Mouse (Mus musculus) spleen, postnatal 36 days (tissue): ENCODE results near the gene Olfr668.
"Not testable (repeated sequence)": the region's sequence is repeated elsewhere in the genome, so short reads cannot be mapped to it uniquely, and the experiment has no call there.

Experiments used
- DNase-seq, 2 experiments: peaks; one replicate each; pipeline ENCODE4 v3.0.0; 2022; ENCODE audit warnings: low spot score in 2 of 2, mixed read lengths in 1 of 2

Gene Olfr668

DNA sequence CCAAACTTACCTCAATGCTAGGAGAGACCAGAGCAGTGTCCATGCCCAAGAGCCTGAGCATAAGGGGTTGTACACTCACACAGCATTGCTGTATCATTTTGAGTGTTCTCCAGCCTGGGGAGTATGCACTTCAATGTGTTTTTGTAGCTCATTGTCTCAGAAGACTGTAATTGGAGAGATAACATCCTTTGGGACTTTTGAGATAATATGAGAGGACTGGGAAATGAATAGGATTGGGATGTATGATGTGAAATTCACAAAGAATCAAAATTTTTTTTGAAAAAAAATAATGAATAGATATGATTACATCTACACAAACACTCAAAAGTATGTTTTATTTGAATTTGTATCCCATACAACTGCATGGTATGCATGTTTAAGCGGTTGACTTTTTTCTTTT is at the start of gene Olfr668:
TSS of gene Olfr668 (minus strand) at position 101 of the 400 bp plus-strand sequence.
- DNase-seq = no peak

DNA sequence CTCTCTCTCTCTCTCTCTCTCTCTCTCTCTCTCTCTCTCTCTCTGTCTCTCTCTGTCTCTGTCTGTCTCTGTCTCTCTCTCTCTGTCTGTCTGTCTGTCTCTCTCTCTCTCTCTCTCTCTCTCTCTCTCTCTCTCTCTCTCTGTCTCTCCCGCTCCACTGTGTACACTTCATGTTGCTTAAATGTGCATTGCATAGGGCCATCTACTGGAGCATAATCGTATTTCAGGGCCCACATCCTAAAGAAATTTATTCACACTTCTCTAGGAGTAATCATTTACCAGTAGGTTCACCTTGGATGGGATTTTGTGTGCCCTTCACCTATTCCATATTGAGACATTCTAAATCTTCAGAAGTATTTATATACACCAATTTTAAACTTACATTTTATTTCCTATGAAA is 44.6 kb upstream of the Olfr668 start:
- DNase-seq = not testable (repeated sequence)

DNA sequence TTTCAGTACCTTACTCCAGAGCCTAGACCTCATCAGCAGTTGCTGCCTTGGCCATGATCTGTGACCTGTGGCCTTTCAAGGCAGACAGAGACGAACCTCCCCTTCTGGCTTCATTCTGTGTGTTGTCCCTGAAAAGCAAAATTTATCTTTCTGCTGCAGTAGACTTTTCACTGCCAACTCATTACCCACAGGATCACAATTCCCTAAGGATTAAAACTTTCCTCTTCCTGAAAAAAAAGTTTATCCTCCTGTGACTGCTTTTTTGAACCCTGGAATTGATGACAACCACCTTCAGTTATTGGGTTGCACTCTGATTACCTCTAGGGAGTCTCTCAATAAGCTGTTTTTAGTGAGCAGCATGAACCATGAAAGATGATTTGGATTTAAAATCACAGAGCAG is 34.7 kb upstream of the Olfr668 start, which contains the start of gene Olfr670:
TSS of gene Olfr670 (minus strand) at position 101 of the 400 bp plus-strand sequence.
- DNase-seq = no peak

DNA sequence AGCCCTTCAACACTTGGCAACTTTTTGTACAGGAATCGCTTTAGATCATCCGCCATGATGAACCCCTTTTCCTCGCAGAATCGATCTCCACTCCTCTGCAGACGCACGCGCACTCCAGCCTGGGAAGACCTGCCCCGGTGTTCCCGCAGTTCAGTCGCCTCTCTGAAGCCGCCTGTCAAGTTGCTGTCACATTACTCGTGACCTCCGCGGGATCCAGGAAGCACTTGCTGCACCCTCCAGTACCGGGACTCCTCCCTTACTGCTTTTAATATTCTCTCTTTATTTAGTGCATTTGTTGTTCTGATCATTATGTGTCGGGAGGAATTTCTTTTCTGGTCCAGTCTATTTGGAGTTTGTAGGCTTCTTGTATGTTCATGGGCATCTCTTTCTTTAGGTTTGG is 22.4 kb upstream of the Olfr668 start:
- not testable (repeated sequence) for DNase-seq

DNA sequence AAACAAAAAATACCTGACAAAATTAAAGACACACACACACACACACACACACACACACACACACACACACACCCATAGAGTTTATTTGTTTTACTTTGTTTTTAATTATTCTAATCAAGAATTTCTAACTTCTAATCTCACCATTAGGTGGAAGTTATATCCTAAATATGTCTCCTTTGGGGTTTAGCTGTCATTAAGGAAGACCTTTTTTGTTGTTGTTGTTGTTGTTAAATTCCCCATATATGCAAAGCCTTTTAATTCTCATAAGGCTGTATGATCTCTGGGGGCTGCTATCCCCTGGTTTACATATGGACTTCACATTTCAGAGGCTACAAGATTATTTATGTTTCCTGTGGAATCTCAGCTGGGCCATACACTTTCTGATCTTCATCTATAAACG is 6.1 kb upstream of the Olfr668 start, which contains the start of gene Olfr669:
TSS of gene Olfr669 (plus strand) at position 301 of the 400 bp plus-strand sequence.
- no peak for DNase-seq

DNA sequence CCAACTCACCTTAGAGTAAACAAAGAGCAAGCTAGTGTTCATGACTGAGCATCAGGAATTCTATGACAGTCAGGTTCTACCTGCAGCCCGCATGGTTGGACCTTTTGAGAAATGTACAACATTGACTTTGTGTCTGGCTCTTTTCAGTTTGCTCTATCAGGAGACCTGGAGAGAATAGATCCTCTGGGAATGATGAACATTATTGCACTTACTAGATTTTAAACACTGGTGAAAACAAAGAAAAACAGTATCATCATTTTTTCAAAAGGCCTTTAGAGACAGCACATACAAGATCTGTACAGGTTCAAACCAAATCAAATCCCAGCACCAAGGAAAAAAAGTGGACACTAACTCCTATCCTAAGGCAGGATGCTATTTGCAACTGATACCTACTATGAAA is 6.5 kb downstream of the Olfr668 start, which contains the start of gene Olfr667:
TSS of gene Olfr667 (minus strand) at position 101 of the 400 bp plus-strand sequence.
- no peak for DNase-seq

DNA sequence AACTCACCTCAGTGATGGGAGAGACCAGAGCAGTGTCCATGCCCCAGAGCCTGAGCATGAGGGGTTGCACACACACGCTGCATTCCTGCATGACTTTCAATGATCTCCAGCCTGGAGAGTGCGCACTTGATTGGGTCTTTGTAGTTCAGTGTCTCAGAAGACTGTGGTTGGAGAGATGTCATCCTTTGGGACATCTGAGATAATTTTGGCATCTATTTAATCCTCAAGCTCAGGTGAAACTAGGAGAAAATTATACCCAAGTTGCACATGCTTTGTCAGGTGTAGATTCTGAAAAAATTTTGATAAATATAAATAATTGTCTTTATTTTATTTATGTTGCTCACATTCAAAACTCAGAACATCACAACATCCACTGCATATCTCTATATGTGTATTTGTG is 32.0 kb downstream of the Olfr668 start, which contains the start of gene Olfr666:
TSS of gene Olfr666 (minus strand) at position 101 of the 400 bp plus-strand sequence.
- DNase-seq = no peak

DNA sequence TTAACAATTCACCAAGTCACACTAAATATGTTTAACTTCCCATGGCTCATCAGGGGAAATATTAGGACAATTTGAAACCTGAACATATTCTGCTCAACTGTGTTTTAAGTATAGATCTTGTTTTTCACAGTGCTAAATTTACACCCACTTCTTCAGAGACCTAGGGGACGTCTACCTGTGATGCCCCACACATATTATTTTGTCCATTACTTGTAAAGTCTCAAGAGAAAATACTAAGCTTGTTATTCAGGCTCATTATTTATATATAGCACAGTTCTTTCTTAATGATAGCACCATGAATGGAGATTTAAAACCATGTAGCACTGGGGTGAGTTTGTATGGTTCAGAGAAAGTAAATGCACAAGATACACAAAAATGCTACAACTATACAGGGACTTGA is 50.1 kb downstream of the Olfr668 start, which contains the start of gene Olfr665:
TSS of gene Olfr665 (plus strand) at position 301 of the 400 bp plus-strand sequence.
- no peak for DNase-seq
